Mouse (Mus musculus) skeletal muscle tissue, adult 2 months (tissue): ENCODE data around the gene Acat3.
"Not testable (repeated sequence)": the region's sequence is repeated elsewhere in the genome, so short reads cannot be mapped to it uniquely, and the experiment has no call there.

Source experiments
- DNase-seq: peaks from one replicate; pipeline ENCODE4 v3.0.0-alpha.2; 2012; ENCODE audit warnings: low read depth, low spot score

Gene Acat3

GRCm38 (mm10) chr17:12940151-12940805 lies at the start of gene Acat3:
Gene Acat3, minus strand, starts transcription at chr17:12940600.
- no peak for DNase-seq

DNA sequence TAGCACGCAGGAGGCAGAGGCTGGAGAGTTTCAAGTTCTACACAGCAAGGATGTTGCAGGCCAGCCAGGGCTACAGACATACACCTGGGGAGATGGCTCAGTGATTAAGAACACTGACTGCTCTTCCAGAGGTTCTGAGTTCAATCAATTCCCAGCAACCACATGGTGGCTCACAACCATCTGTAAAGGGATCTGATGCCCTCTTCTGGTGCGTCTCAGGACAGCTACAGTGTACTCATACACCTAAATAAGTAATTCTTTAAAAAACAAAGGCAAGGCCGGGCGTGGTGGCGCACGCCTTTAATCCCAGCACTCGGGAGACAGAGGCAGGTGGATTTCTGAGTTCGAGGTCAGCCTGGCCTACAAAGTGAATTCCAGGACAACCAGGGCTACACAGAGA lies 47.7 kb upstream of the Acat3 start:
- not testable (repeated sequence) for DNase-seq

DNA sequence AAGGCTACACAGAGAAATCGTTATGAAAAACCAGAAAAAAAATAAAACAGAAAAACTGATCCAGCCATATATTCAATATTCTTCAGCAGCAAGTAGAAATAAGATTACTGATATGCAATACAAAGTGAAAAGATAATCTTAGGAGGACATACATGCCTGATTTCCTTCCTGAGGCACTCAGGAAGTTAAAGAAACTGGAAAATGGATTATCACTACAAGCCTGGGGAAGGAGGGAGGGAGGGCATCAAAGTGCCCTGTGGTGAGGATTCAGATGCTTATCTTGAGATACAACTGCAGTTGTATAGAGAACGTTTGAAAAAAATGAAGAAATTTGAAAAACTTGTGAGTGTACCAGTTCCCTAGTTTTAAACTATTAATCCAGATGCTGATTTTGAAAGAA lies 43.6 kb upstream of the Acat3 start:
- DNase-seq = no peak

GRCm38 (mm10) chr17:12978546-12978945 lies 38.1 kb upstream of the Acat3 start:
- no peak for DNase-seq

- DNase-seq = no peak
Observed at GRCm38 (mm10) chr17:12973851-12974250, 33.5 kb upstream of the Acat3 start.

DNA sequence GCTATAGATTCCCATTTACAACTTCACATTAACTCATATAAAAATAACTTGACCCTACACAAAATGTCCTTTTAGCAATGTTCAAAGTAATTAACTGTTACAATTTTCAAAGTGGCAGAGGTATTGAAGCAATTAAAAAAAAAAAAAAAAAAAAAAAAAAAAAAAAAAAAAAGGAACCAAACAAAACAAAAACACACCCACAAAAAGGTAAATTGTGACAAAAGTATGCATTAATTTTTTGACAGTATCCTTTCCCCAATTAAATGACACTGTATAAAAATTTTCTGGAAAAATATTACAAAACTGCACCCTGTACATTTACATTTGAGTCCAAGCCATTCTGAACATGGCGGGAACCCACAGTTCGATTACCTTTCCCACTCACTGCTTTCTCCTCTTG lies 26.8 kb upstream of the Acat3 start:
- DNase-seq = no peak

- no peak for DNase-seq
Observed at GRCm38 (mm10) chr17:12963476-12963875, 23.1 kb upstream of the Acat3 start.

DNA sequence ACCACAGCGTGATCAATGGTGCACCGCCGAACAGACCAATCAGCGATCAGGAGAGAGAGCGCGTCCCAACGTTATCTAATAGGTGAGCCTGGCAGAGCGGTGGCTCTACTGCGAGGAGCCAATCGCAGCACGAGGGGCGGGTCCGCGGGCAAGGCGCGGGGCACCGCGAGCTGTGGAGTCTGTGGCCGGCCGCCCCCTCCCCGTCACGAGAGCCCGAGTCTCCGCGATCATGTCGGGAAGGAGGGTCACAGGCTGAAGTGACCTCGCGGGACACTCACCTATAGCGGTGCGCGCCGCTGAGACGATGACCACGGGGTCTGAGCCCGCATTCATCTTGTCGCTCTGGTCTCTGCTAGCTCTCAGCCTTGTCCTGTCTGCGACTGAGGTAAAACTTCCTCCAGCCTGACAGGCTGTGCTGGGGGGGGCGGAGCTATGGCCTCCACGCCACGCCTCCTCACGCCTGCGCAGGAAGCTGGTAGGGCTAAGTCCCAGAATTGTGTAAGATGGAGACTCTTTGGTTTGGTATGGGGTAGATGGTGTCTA lies 20.0 kb upstream of the Acat3 start, which contains the start of gene Acat2:
Gene Acat2, minus strand, starts transcription at position 417 of the 543 bp plus-strand sequence.
- DNase-seq = peak; percentile 89

DNA sequence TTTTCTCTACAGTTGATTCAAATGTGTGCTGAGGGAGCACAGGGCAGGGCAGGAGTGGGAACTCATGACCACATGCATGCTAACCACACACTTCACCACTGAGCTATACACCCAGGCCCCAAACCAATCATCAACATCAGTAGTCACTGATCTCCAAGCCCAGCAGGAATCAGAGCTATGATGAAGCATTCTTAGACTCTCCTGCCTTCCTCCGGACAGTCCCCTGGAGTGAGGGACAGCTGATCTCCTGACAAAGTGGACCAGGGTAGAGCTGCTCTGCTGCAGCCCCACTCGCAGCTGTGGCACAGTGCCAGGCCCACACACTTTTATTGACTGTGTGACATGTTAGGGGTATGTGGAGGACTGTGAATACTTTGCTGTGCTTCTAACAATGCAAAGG lies 19.0 kb upstream of the Acat3 start:
- DNase-seq = not testable (repeated sequence)

- no peak for DNase-seq
Observed at GRCm38 (mm10) chr17:12956664-12957063, 16.3 kb upstream of the Acat3 start.

- DNase-seq = no peak
Observed at GRCm38 (mm10) chr17:12949669-12950068, 9.3 kb upstream of the Acat3 start.

GRCm38 (mm10) chr17:12942459-12943162 lies 2.2 kb upstream of the Acat3 start:
- DNase-seq = no peak

- no peak for DNase-seq
Observed at GRCm38 (mm10) chr17:12941543-12942260, 1.3 kb upstream of the Acat3 start.

DNA sequence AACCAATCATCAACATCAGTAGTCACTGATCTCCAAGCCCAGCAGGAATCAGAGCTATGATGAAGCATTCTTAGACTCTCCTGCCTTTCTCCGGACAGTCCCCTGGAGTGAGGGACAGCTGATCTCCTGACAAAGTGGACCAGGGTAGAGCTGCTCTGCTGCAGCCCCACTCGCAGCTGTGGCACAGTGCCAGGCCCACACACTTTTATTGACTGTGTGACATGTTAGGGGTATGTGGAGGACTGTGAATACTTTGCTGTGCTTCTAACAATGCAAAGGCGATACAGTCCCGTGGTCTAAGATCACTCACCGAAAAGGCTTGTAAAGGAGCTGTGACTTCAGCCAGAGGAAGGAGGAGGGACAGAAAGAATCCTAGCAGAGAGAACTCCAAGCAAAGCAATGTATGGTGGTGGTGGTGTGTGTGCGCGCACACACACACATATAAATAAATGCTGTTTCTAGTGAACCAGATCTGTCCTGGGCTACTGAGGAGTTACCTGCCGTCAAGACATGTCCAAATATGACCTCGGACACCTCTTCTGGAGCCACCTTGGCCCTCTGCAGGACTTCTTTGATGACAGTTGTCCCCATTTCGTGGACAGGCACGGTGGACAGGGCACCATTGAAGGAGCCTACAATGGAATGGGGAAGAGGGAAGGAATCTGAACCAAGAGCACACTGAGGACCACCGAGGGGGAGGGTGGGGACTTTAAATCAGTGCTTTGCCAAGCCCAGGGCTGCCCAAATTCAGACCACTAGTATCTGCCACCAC lies 837 bp downstream of the Acat3 start:
- not testable (repeated sequence) for DNase-seq

GRCm38 (mm10) chr17:12938077-12938476 lies 2.3 kb downstream of the Acat3 start:
- DNase-seq = no peak

DNA sequence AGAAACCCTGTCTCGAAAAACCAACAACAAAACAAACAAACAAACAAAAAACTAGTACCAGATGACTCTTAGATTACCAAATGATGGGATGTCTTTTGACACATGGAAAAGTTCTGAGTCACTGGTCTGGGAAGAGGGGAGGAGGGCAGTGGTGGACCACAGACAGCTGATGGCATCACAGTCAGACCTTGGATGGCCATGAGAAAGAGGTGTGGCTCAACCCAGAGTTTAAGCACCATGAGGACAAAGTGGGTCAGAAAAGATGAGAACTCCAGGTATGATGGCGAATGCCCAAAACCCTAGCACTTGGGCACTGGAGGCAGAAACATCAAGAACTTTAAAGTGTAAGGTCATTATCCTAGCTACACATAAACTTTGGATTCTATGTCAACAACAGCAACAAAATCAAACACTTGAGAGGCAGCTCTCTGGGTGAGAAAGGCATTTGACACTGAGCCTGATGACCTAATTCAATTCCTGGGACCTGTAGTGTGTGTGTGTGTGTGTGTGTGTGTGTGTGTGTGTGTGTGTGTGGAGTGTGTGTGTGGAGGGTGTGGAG lies 2.9 kb downstream of the Acat3 start:
- DNase-seq = no peak

GRCm38 (mm10) chr17:12935719-12936118 lies 4.7 kb downstream of the Acat3 start:
- DNase-seq = no peak

GRCm38 (mm10) chr17:12931576-12931975 lies 8.8 kb downstream of the Acat3 start:
- not testable (repeated sequence) for DNase-seq

GRCm38 (mm10) chr17:12925703-12926180 lies 14.7 kb downstream of the Acat3 start:
- no peak for DNase-seq

DNA sequence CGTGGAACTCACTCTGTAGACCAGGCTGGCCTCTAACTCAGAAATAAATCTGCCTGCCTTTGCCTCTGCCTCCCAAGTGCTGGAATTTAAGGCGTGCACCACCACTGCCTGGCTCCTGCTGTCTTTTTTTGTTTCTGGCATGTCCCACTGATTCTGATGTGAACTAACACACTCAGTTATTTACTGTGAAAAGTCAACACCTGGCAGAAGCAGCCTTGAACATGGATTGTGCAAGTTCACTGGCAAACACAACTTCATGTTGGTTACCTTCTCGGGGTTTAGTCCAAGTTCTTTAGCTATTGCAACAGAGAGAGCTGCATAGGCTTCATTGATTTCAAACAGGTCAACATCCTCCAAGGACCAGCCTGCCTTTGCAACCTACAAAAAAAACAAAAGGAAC lies 15.4 kb downstream of the Acat3 start:
- DNase-seq = no peak

DNA sequence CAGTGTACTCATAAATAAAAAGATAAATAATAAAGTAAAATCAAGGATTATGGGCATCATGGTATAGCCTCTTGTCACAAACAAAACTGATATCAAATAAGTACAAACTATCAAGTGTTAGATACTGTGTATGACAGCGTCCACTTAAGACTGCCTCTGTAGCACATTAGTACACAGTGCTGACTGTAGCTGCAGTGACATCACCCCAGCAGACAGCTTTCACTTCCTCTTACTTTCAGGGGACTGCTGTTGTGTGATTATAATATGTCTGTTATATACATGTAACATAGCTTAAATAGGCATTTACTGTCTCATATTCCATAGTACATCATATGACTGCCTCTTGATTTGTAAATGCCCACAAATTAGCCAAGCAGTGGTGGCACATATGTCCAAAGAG lies 19.3 kb downstream of the Acat3 start:
- DNase-seq = no peak
